Mouse (Mus musculus): ENCODE results near the gene Tbc1d30. TPM values are rescaled to one million over a fixed set of nuclear protein-coding genes. Genes with fewer than 3 reads are reported as not detected.

Tbc1d30 gene
- polyA plus RNA-seq, 1 experiment from 2014 or later, result 6.7 TPM

- WGBS, result 82% methylated on average over 3 of the region's 3 CpGs
- H3K4me3 ChIP-seq, result no peak overlapping the region
- H3K27me3 ChIP-seq, result no peaks in the 10 kb centered on the region
- H3K4me2 ChIP-seq (replicated peaks), result no peak overlapping the region
- H3K27ac ChIP-seq, result no peak overlapping the region
- H3K36me3 ChIP-seq, result no peaks in the 10 kb centered on the region; the same call in 1 of the 2 replicates
- no peak for ATAC-seq (ENCODE audit: low FRiP score)
- peaks cover 9% of the 10 kb centered on the region for H3K4me1 ChIP-seq
- H3K9ac ChIP-seq, result no peak overlapping the region
- H3K9me3 ChIP-seq (replicated peaks), result no peaks in the 10 kb centered on the region
These were observed 47.5 kb downstream of the Tbc1d30 start for GRCm38 (mm10) chr10:121303559-121303958.

GRCm38 (mm10) chr10:121301868-121302267, 49.2 kb downstream of the Tbc1d30 start:
- Histone ChIP-seq H3K36me3 (no peaks in the 10 kb centered on the region; the same call in 1 of the 2 replicates), H3K27ac (no peak overlapping the region), H3K4me2 (replicated peaks) (no peak overlapping the region), H3K9ac (no peak overlapping the region), H3K4me3 (no peak overlapping the region), H3K27me3 (no peaks in the 10 kb centered on the region), H3K4me1 (peaks cover 18% of the 10 kb centered on the region), H3K9me3 (replicated peaks) (no peaks in the 10 kb centered on the region)
- 77% methylated on average over 14 of the region's 14 CpGs for WGBS
- ATAC-seq (ENCODE audit: low FRiP score), result no peak

- H3K27ac ChIP-seq, result no peak overlapping the region
- 85% methylated on average over 7 of the region's 7 CpGs for WGBS
- no peaks in the 10 kb centered on the region for H3K27me3 ChIP-seq
- no peak overlapping the region for H3K4me2 ChIP-seq (replicated peaks)
- H3K36me3 ChIP-seq, result peaks cover 3% of the 10 kb centered on the region; the same call in 1 of the 2 replicates
- H3K4me3 ChIP-seq, result no peak overlapping the region
- H3K4me1 ChIP-seq, result peaks cover 13% of the 10 kb centered on the region
- H3K9ac ChIP-seq, result no peak overlapping the region
- no peak for ATAC-seq (ENCODE audit: low FRiP score)
- no peaks in the 10 kb centered on the region for H3K9me3 ChIP-seq (replicated peaks)
These were observed 50.4 kb downstream of the Tbc1d30 start for GRCm38 (mm10) chr10:121300659-121301058.

- Histone ChIP-seq H3K4me2 (replicated peaks) (peak overlapping the region; percentile 46), H3K27me3 (no peaks in the 10 kb centered on the region), H3K27ac (peak overlapping the region; percentile 64; the same call in 1 of the 2 replicates), H3K9me3 (replicated peaks) (no peaks in the 10 kb centered on the region), H3K36me3 (peaks cover 9% of the 10 kb centered on the region; the same call in 1 of the 2 replicates), H3K4me1 (peaks cover 11% of the 10 kb centered on the region), H3K4me3 (0 out of 2 replicates have a peak overlapping the region, but pooled peaks have one; percentile 1), H3K9ac (peak overlapping the region; percentile 27; the same call in 1 of the 2 replicates)
- ATAC-seq (ENCODE audit: low FRiP score), result peak; percentile 57; the same call in 1 of the 2 replicates
- WGBS, result 32% methylated on average over 25 of the region's 25 CpGs
These were observed 53.9 kb downstream of the Tbc1d30 start for GRCm38 (mm10) chr10:121297054-121297701.

- no peak overlapping the region for H3K4me2 ChIP-seq (replicated peaks)
- H3K36me3 ChIP-seq, result peaks cover 9% of the 10 kb centered on the region; the same call in 1 of the 2 replicates
- H3K27me3 ChIP-seq, result no peaks in the 10 kb centered on the region
- no peaks in the 10 kb centered on the region for H3K9me3 ChIP-seq (replicated peaks)
- WGBS, result 81% methylated on average over 16 of the region's 16 CpGs
- no peak overlapping the region for H3K27ac ChIP-seq
- H3K9ac ChIP-seq, result no peak overlapping the region
- no peak overlapping the region for H3K4me3 ChIP-seq
- no peak for ATAC-seq (ENCODE audit: low FRiP score)
- peaks cover 22% of the 10 kb centered on the region for H3K4me1 ChIP-seq
These were observed 56.6 kb downstream of the Tbc1d30 start for GRCm38 (mm10) chr10:121294471-121294870.

GRCm38 (mm10) chr10:121293829-121294228, 57.2 kb downstream of the Tbc1d30 start:
- no peak for ATAC-seq (ENCODE audit: low FRiP score)
- whole genome bisulfite sequencing, result 72% methylated on average over 8 of the region's 8 CpGs
- H3K4me3 ChIP-seq, result no peak overlapping the region
- H3K27me3 ChIP-seq, result no peaks in the 10 kb centered on the region
- H3K9me3 ChIP-seq (replicated peaks), result no peaks in the 10 kb centered on the region
- H3K9ac ChIP-seq, result no peak overlapping the region
- no peak overlapping the region for H3K27ac ChIP-seq
- peaks cover 10% of the 10 kb centered on the region; the same call in 1 of the 2 replicates for H3K36me3 ChIP-seq
- peaks cover 22% of the 10 kb centered on the region for H3K4me1 ChIP-seq
- no peak overlapping the region for H3K4me2 ChIP-seq (replicated peaks)

GRCm38 (mm10) chr10:121291272-121291917, 59.7 kb downstream of the Tbc1d30 start:
- no peak overlapping the region for H3K4me3 ChIP-seq
- peak overlapping the region; percentile 31 for H3K4me2 ChIP-seq (replicated peaks)
- WGBS, result 82% methylated on average over 10 of the region's 10 CpGs
- no peaks in the 10 kb centered on the region for H3K9me3 ChIP-seq (replicated peaks)
- H3K36me3 ChIP-seq, result peaks cover 15% of the 10 kb centered on the region; the same call in 1 of the 2 replicates
- no peaks in the 10 kb centered on the region for H3K27me3 ChIP-seq
- H3K27ac ChIP-seq, result peak overlapping the region; percentile 78
- no peak overlapping the region for H3K9ac ChIP-seq
- H3K4me1 ChIP-seq, result peaks cover 12% of the 10 kb centered on the region
- ATAC-seq (ENCODE audit: low FRiP score), result peak; percentile 33

GRCm38 (mm10) chr10:121290682-121291078, 60.4 kb downstream of the Tbc1d30 start:
- 32% methylated on average over 20 of the region's 20 CpGs for WGBS
- H3K9me3 ChIP-seq (replicated peaks), result no peaks in the 10 kb centered on the region
- H3K36me3 ChIP-seq, result 0 out of 2 replicates have a peak, but pooled peaks cover 11% of the 10 kb centered on the region
- no peak overlapping the region for H3K9ac ChIP-seq
- H3K4me3 ChIP-seq, result no peak overlapping the region
- peaks cover 12% of the 10 kb centered on the region for H3K4me1 ChIP-seq
- no peaks in the 10 kb centered on the region for H3K27me3 ChIP-seq
- H3K27ac ChIP-seq, result peak overlapping the region; percentile 78
- H3K4me2 ChIP-seq (replicated peaks), result peak overlapping the region; percentile 31
- peak; percentile 80 for ATAC-seq (ENCODE audit: low FRiP score)

GRCm38 (mm10) chr10:121289970-121290681, 61.0 kb downstream of the Tbc1d30 start:
- Histone ChIP-seq H3K9me3 (replicated peaks) (no peaks in the 10 kb centered on the region), H3K4me3 (no peak overlapping the region), H3K9ac (no peak overlapping the region), H3K4me1 (peaks cover 12% of the 10 kb centered on the region), H3K27me3 (no peaks in the 10 kb centered on the region), H3K4me2 (replicated peaks) (peak overlapping the region; percentile 31), H3K36me3 (0 out of 2 replicates have a peak, but pooled peaks cover 11% of the 10 kb centered on the region), H3K27ac (peak overlapping the region; percentile 78)
- peak; percentile 53 for ATAC-seq (ENCODE audit: low FRiP score)
- WGBS, result 40% methylated on average over 2 of the region's 4 CpGs

- ATAC-seq (ENCODE audit: low FRiP score), result no peak
- Histone ChIP-seq H3K27ac (no peak overlapping the region), H3K36me3 (no peaks in the 10 kb centered on the region), H3K9ac (no peak overlapping the region), H3K4me2 (replicated peaks) (no peak overlapping the region), H3K27me3 (no peaks in the 10 kb centered on the region), H3K4me1 (peaks cover 6% of the 10 kb centered on the region; the same call in 1 of the 2 replicates), H3K9me3 (replicated peaks) (no peaks in the 10 kb centered on the region), H3K4me3 (no peak overlapping the region)
- 79% methylated on average over 6 of the region's 6 CpGs for WGBS
These were observed 68.2 kb downstream of the Tbc1d30 start for GRCm38 (mm10) chr10:121282926-121283325.

- Histone ChIP-seq H3K4me2 (replicated peaks) (no peak overlapping the region), H3K4me1 (peaks cover 6% of the 10 kb centered on the region; the same call in 1 of the 2 replicates), H3K4me3 (no peak overlapping the region), H3K27ac (no peak overlapping the region), H3K9ac (no peak overlapping the region), H3K27me3 (no peaks in the 10 kb centered on the region), H3K9me3 (replicated peaks) (no peaks in the 10 kb centered on the region), H3K36me3 (no peaks in the 10 kb centered on the region)
- WGBS, result 74% methylated on average over 11 of the region's 11 CpGs
- no peak for ATAC-seq (ENCODE audit: low FRiP score)
These were observed 68.6 kb downstream of the Tbc1d30 start for GRCm38 (mm10) chr10:121282436-121282835.

GRCm38 (mm10) chr10:121280943-121281342, 70.1 kb downstream of the Tbc1d30 start:
- peaks cover under 1% of the 10 kb centered on the region; the same call in 1 of the 2 replicates for H3K36me3 ChIP-seq
- 92% methylated on average over 11 of the region's 11 CpGs for WGBS

More at GRCm38 (mm10) chr10:121280943-121281342, 70.1 kb downstream of the Tbc1d30 start:
- no peak overlapping the region for H3K27ac ChIP-seq
- H3K27me3 ChIP-seq, result no peaks in the 10 kb centered on the region
- H3K4me2 ChIP-seq (replicated peaks), result no peak overlapping the region
- no peaks in the 10 kb centered on the region for H3K9me3 ChIP-seq (replicated peaks)
- H3K4me1 ChIP-seq, result peaks cover 6% of the 10 kb centered on the region; the same call in 1 of the 2 replicates
- ATAC-seq (ENCODE audit: low FRiP score), result no peak
- no peak overlapping the region for H3K9ac ChIP-seq
- no peak overlapping the region for H3K4me3 ChIP-seq
